Mouse (Mus musculus) lung, postnatal 25 days (tissue): ENCODE data around the gene Degs1.
A peak's percentile ranks its signal among the peaks of the same experiment; 100 is the strongest.
"Not testable (repeated sequence)": the region's sequence is repeated elsewhere in the genome, so short reads cannot be mapped to it uniquely, and the experiment has no call there.

ENCODE experiments used
- DNase-seq: peaks from one replicate; pipeline ENCODE4 v3.0.0; 2022; ENCODE audit warnings: low spot score

The Degs1 gene

GRCm38 (mm10) chr1:182282091-182283075, at the start of gene Degs1:
TSS of gene Degs1 (minus strand) at chr1:182282804.
- DNase-seq: peak; percentile 95

GRCm38 (mm10) chr1:182325919-182326318, 43.3 kb upstream of the Degs1 start:
- DNase-seq: no peak

DNA sequence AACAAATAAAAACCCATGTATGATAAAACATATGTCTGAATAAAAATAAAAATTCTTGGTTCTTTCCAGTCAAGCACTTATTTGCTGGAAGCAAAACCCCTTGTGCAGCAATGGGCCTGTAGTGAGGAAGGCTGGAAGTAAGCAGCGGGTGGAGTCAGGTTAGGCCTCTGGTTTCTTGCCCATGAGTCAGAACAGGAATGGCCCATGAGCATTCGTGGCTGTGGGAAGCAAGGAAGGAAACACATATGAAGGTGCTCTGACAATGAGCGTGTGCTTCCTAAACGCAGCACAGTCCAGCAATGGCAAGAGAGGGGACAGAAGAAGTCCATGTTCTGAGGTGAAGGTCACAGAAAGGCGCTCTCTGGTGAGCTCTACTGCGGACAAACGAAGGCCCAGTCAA, 41.9 kb upstream of the Degs1 start:
- no peak for DNase-seq

DNA sequence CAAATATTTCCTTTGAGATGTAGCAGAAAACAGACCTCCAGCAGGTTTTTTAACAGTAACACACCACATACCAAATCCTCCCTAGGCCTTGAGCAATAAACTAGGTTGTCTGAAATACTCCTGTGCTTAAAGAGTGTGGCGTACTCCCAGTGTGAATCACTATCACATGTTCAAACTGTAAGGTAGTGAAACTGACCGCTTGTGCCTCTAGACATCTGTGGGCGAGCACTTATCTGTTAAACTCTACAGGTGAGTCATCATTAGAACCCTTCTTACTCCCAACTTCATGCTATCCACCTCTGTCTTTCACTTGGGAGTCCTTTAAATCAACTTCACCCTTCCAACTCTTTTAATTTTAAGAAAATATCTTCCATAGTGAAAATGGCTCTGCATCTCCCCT, 40.5 kb upstream of the Degs1 start:
- DNase-seq: no peak

GRCm38 (mm10) chr1:182314201-182314600, 31.6 kb upstream of the Degs1 start:
- no peak for DNase-seq

DNA sequence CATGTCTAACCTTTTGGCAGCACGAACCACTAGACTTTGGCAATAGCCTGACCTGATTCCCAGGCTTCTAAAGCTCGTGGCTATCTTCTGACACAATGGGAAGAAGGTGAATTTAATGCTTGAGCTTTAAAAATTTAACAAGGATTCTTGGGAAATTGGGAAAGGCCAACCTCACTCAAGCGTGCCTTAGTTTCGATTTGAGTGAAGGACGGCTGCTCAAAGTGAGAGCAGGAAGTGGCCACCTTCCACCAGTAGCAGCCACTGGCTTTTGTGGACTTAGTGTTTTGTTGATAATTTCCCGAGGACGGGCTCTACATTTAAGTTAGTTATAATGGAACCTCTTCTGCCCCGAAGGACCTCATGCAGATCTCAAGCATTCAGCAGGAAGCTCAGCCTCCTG, 30.6 kb upstream of the Degs1 start:
- DNase-seq: no peak

DNA sequence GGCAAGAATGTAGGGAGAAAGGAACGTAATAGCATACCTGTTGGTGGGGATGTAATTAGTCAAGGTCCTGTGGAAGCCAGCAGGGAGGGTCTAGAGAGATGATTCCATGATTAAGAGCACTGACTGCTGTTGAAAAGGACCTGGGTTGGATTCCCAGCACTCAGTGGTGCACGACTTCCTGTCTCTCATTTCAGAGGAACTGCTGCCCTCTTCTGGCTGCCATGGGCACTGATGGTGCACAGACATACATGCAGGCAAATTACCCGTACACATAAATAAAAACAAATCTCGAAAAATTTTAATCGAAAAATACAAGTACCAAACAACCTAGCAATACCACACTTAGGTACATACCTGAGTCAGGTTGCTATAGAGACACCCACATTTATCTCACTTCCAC, 28.8 kb upstream of the Degs1 start:
- no peak for DNase-seq

- DNase-seq: no peak
Observed at GRCm38 (mm10) chr1:182310316-182310715, 27.7 kb upstream of the Degs1 start.

GRCm38 (mm10) chr1:182309403-182309802, 26.8 kb upstream of the Degs1 start:
- DNase-seq: no peak

DNA sequence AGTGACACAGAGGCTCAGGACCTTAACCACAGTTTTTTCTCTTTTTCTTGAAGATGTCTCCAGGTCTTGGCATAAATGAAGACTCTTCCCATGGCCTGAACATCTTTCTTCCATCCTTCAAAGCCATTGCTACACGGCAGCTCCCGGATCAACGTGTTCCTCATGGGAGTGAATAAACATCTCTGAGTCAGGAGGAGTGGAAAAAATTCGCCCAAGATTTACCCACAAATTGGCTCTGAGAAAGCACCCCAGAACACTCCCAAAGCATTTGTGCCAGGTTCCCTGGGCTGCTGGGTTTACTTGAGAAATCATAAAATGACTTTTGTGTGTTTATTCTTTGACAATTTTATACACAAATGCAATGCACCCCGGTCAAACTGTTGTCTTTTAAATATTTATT, 20.3 kb upstream of the Degs1 start:
- DNase-seq: no peak

GRCm38 (mm10) chr1:182302176-182302870, 19.7 kb upstream of the Degs1 start:
- DNase-seq: no peak

- no peak for DNase-seq
Observed at GRCm38 (mm10) chr1:182297821-182298220, 15.2 kb upstream of the Degs1 start.

GRCm38 (mm10) chr1:182297246-182297645, 14.6 kb upstream of the Degs1 start:
- no peak for DNase-seq

- DNase-seq: no peak
Observed at GRCm38 (mm10) chr1:182296816-182297215, 14.2 kb upstream of the Degs1 start.

DNA sequence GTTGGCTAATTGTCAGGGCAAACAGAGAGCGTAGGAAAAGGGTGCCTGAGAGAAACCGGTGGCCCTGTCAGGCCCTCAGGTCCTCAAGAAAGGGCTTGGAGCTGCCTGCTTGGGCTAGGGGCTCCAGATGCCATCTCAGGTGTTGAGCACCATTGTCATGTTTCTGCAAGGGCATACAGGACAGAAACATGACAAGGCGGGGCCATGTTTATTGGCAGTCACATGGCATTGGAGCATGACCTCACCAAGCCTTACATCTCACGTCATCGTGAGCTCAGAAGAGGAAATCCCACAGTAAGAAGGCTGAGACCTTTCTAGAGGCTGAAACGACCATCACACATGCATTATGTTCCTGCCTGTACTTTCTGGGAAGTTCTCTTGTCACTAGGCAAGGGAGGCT, 13.5 kb upstream of the Degs1 start:
- no peak for DNase-seq

DNA sequence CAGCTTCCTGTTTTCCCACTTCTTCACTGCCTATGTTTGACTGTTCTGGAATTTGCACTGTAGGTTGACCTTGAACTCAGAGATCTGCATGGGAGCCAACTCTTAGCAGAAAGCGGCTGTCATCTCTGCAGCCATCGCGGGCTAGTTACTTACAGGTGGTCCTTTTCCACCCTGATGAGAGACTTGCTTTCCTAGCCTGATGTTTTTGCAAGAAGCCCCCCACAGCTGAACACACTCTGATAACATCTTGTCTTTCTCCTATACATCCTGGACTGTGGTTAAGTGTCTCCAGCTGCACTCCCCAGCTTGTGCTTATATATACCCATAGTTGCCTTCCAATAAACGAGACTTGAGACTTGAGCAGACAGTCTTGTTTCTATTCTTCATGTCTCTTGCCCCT, 9.7 kb upstream of the Degs1 start:
- DNase-seq: no peak

- not testable (repeated sequence) for DNase-seq
Observed at GRCm38 (mm10) chr1:182290741-182291140, 8.1 kb upstream of the Degs1 start.

- DNase-seq: no peak
Observed at GRCm38 (mm10) chr1:182289781-182290180, 7.2 kb upstream of the Degs1 start.

GRCm38 (mm10) chr1:182288601-182289000, 6.0 kb upstream of the Degs1 start:
- DNase-seq: no peak

- no peak for DNase-seq
Observed at GRCm38 (mm10) chr1:182287781-182288180, 5.2 kb upstream of the Degs1 start.

- no peak for DNase-seq
Observed at GRCm38 (mm10) chr1:182284795-182285194, 2.2 kb upstream of the Degs1 start.

DNA sequence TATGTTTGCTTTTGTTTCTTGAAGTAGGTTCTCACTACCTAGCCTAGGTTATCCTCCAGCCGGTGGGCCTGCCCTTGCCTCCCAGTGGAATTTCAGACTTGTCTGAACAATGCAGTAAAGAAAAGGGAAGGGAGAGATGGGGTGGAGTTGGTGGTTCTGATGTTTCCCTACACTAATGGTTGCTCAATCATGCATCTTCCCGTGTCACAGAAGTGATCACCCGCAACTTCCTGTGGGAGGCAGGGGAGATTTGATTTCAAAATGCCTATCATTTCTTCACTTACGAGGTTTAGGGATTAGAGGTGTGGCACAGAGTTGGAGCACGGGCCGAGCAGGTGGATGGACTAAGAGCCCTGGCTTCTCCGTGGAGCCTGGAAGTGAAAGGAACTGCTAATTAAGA, 627 bp upstream of the Degs1 start:
- peak; percentile 37 for DNase-seq

DNA sequence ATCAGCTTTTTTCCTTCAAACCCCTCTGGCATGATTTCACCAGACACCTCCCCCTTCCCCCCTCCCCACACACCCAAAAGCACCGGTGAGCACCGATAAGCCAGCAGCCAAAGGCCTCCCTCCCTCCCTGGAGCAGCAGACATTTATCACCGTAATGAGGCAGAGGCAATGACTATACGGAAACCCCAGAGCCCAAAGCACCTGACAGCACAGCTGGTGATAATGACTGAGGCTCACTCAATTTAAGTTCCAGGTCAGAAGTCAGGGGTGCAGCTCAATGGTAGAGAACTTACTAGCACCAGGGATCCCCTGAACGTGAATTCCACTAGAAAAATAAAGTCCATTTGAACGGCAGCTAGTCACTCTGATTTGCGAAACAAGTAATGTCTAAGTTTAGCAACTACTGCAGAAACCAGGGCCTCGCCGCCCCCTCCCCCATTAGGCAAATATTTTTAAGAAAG, 1.3 kb downstream of the Degs1 start:
- DNase-seq: no peak
